Mouse (Mus musculus) midbrain, embryonic 11.5 days (tissue): ENCODE results near the gene Dapk3. TPM values are rescaled to one million over a fixed set of nuclear protein-coding genes. Genes with fewer than 3 reads are reported as not detected.

Experiments used
- ATAC-seq: fragments of 200-750 bp; cut with Nextera tagmentation; 2 replicates; pipeline ENCODE4 v1.8.0; 2017; ENCODE audit warnings: moderate TSS enrichment, moderate library complexity; ENCODE audit not compliant: low FRiP score
- DNase-seq: peaks from one replicate; pipeline ENCODE4 v3.0.0; 2015; ENCODE audit warnings: low spot score; ENCODE audit errors: missing footprints
- H3K27ac ChIP-seq: fragments of 300-500 bp; sonication (generic); 2 replicates; pipeline ENCODE4 v1.5.1; 2014; ENCODE audit warnings: low read depth, low read length
- H3K27me3 ChIP-seq: fragments of 300-500 bp; sonication (generic); 2 replicates; pipeline ENCODE4 v1.6.1; 2014; ENCODE audit warnings: mild to moderate bottlenecking, low read length, moderate library complexity, mixed read lengths; ENCODE audit not compliant: control insufficient read depth, insufficient read depth
- H3K36me3 ChIP-seq: fragments of 300-500 bp; sonication (generic); 2 replicates; pipeline ENCODE4 v1.6.1; 2014; ENCODE audit warnings: mild to moderate bottlenecking, low read length, moderate library complexity, mixed read lengths; ENCODE audit not compliant: control insufficient read depth, insufficient read depth
- H3K4me1 ChIP-seq: fragments of 300-500 bp; sonication (generic); 2 replicates; pipeline ENCODE4 v1.6.1; 2014; ENCODE audit warnings: low read length; ENCODE audit not compliant: control insufficient read depth, insufficient read depth
- H3K4me2 ChIP-seq: fragments of 300-500 bp; sonication (generic); 2 replicates; pipeline ENCODE4 v1.6.1; 2014; ENCODE audit warnings: mild to moderate bottlenecking, moderate library complexity
- H3K4me3 ChIP-seq: fragments of 300-500 bp; sonication (generic); 2 replicates; pipeline ENCODE4 v1.5.1; 2014; ENCODE audit warnings: low read depth, low read length
- H3K9ac ChIP-seq: fragments of 300-500 bp; sonication (generic); 2 replicates; pipeline ENCODE4 v1.6.1; 2014; ENCODE audit warnings: low read length
- H3K9me3 ChIP-seq: fragments of 300-500 bp; sonication (generic); 2 replicates; pipeline ENCODE4 v1.6.1; 2016; ENCODE audit warnings: low read length; ENCODE audit not compliant: control insufficient read depth
- WGBS: fragments of 180-500 bp; shearing (Covaris S2); extraction: QIAGEN DNeasy Blood & Tissue Kit; methylation state at CpG from one replicate; pipeline ENCODE4 v1.1.7; 2014; 5-methylcytosine and 5-hydroxymethylcytosine counted together
- polyA plus RNA-seq: library from polyadenylated mRNA; unstranded; fragments of >200 nt; fragmentation: Nextera tagmentation; extraction: Ambion mirVana; gene quantifications from 2 replicates; pipeline ENCODE4 v1.2.1, GENCODE M21; 2014

Dapk3 gene
- 49.7 and 50.6 TPM in 2 replicates for polyA plus RNA-seq

GRCm38 (mm10) chr10:81182336-81183333, at the start of gene Dapk3:
Gene Dapk3 (plus strand): TSS chr10:81183005.
- peak; percentile 99 for DNase-seq
- peaks cover 45% of the 10 kb centered on the region for H3K36me3 ChIP-seq
- WGBS = 5% methylated on average over 53 of the region's 53 CpGs
- peak within 1 kb of the TSS; percentile 40 for H3K27ac ChIP-seq
- H3K9me3 ChIP-seq = no peaks in the 10 kb centered on the region
- H3K27me3 ChIP-seq = no peaks in the 10 kb centered on the region
- peak within 1 kb of the TSS; percentile 63 for H3K4me2 ChIP-seq
- ATAC-seq = peak; percentile 96
- H3K4me3 ChIP-seq = peak within 1 kb of the TSS; percentile 75
- H3K9ac ChIP-seq = peak within 1 kb of the TSS; percentile 73
- peaks cover 20% of the 10 kb centered on the region for H3K4me1 ChIP-seq

DNA sequence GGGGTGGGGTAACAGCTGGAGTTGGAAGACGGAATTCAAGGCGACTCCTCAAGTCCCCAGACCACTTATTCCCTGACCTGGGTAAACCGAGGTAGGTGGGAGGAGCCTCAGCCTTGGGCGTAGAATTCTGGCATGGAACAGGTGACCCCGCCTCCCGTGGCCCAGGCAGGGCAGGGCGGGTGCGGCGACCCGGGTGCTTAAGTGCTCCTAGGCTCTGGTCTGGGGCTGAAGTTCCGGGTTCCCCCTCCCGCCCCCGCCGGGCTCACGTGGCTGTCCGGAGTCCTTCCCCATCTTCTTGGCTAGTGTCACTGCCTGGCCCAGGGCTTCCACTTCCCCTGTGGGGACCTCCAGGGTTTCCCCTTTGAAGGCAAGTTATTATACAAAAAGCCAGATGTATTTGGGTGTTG, 48.6 kb upstream of the Dapk3 start:
- Histone ChIP-seq H3K36me3 (no peaks in the 10 kb centered on the region), H3K27me3 (peaks cover 35% of the 10 kb centered on the region), H3K9ac (no peak overlapping the region), H3K27ac (no peak overlapping the region), H3K9me3 (no peaks in the 10 kb centered on the region), H3K4me1 (peaks cover 24% of the 10 kb centered on the region), H3K4me2 (no peak overlapping the region), H3K4me3 (no peak overlapping the region)
- 1% methylated on average over 16 of the region's 16 CpGs for WGBS
- ATAC-seq (no peak), DNase-seq (no peak)

GRCm38 (mm10) chr10:81134966-81135681, 47.7 kb upstream of the Dapk3 start, which contains the start of gene Zbtb7a:
Gene Zbtb7a (plus strand): TSS chr10:81135220.
- peak within 1 kb of the TSS; percentile 78 for H3K4me3 ChIP-seq
- peak within 1 kb of the TSS; percentile 89 for H3K9ac ChIP-seq
- no peaks in the 10 kb centered on the region for H3K36me3 ChIP-seq
- no peak for ATAC-seq
- DNase-seq = peak; percentile 92
- H3K27ac ChIP-seq = peak within 1 kb of the TSS; percentile 86; the same call in 1 of the 2 replicates
- H3K4me2 ChIP-seq = peak within 1 kb of the TSS; percentile 98
- no peaks in the 10 kb centered on the region for H3K9me3 ChIP-seq
- 2% methylated on average over 41 of the region's 41 CpGs for WGBS
- H3K4me1 ChIP-seq = peaks cover 28% of the 10 kb centered on the region
- H3K27me3 ChIP-seq = peaks cover 32% of the 10 kb centered on the region

DNA sequence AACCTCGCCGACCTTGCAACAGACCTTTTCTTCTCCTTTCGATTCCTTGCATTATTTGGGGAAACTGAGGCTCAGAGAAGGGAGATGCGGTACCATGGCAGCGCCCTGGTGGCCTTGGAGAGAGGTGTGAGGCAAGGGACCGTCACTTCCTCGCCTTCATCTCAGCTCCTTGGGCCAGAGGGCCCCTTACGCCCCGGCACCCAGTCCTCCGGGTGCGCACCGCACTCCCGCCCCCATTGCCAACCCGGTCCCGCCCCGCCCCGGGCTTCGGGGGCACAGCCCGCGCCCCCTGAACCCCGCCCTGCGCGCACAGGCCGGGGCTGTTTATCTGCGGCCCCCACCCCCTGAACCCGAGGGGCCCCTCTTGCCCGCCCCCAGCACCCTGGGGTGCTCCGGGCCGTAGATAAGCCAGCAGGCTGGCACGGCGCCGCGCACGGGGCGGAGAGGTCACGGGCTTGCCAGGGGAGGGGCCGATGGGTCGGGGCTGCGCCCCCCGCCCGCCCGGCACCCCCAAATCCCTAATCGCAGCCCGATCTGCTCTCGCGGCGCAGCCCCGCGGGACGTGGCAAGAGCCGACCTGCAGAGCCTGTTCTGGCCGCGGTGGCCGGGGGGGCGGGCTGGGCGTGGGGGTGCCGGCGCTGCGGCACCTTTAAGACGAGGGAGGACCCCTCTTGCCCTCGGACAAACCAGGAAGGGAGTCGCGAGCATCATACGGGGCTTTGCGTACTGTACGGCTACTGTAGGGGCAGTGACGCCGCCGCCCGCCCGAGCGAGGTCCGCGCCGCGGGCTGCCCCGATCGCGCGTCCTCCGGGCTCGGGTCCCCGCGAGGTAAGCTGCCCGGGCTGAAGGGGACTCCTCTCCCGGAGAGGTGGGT, 46.7 kb upstream of the Dapk3 start:
- Histone ChIP-seq H3K4me2 (peak overlapping the region; percentile 98), H3K9ac (peak overlapping the region; percentile 89), H3K9me3 (no peaks in the 10 kb centered on the region), H3K4me1 (peaks cover 37% of the 10 kb centered on the region), H3K27ac (peak overlapping the region; percentile 86), H3K36me3 (no peaks in the 10 kb centered on the region), H3K27me3 (peaks cover 32% of the 10 kb centered on the region), H3K4me3 (peak overlapping the region; percentile 78)
- DNase-seq (peak; percentile 89), ATAC-seq (peak; percentile 6; the same call in 1 of the 2 replicates)
- under 1% methylated on average over 80 of the region's 86 CpGs for WGBS

DNA sequence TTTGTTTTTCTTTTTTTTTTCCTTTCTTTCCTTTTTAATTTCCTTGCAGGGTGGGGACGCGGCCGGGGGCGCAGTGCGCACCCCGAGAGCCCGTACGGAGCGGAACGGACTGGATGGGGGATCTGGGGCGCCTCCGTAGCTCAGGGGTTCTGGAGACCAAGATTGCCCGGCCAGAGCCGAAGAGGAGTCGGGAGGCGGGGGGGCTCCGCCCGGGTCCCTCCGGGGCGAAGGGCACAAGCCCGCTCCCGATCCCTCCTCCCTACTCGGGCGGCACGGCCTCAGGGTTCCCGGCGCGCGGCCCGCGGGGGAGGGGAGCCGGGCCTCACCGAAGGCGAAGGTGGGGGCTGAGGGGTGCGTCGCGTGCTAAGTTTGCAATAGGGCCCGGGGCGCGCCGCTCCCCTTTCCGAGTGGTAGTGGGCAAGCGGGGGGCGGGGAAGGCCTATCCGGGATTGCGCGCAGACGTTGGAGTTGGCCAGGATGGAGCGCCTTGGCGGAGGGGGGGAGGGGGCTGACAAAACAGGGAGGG, 46.0 kb upstream of the Dapk3 start:
- Histone ChIP-seq H3K9me3 (no peaks in the 10 kb centered on the region), H3K27me3 (peaks cover 32% of the 10 kb centered on the region), H3K36me3 (no peaks in the 10 kb centered on the region), H3K4me3 (peak overlapping the region; percentile 78), H3K9ac (peak overlapping the region; percentile 89), H3K4me1 (peaks cover 40% of the 10 kb centered on the region), H3K27ac (peak overlapping the region; percentile 86), H3K4me2 (peak overlapping the region; percentile 98)
- ATAC-seq (peak; percentile 54), DNase-seq (peak; percentile 97)
- WGBS = 0% methylated on average over 44 of the region's 50 CpGs

GRCm38 (mm10) chr10:81137252-81138130, 45.3 kb upstream of the Dapk3 start:
- H3K4me1 ChIP-seq = peaks cover 41% of the 10 kb centered on the region
- ATAC-seq = peak; percentile 90

DNA sequence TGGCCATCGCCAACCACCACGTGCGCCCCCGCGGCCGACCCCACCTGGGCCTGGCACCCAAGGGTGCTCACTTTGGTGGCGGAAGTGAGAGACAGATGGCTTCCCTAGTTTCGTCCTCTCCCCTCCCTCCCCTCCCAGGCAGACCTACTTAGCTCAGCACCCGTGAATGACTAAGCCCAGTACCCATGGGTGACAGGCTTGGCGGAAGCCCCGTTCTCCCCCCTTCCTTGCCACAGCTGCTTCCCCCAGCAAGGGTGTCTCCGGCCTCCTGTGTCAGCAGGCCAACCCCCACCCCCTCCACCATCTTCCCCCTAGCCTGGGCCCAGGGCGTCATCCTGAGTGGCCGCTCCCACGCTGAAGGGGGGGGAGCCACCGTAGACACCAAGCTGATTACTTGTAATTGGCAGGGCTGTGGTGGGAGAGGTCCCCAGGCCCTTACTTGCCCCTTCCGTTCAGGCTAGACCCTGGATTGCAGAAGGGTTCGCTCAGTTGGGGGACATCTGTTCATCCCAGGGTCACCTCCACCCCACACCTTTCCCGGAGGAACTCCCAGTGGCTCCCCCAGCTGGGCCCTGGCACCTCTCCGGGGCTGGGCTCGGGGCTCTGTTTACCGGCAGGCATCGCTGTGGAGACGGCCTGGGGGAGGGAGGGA, 44.5 kb upstream of the Dapk3 start:
- WGBS = 2% methylated on average over 19 of the region's 24 CpGs
- Histone ChIP-seq H3K4me2 (peak overlapping the region; percentile 79), H3K4me3 (peak overlapping the region; percentile 78), H3K4me1 (peaks cover 42% of the 10 kb centered on the region), H3K27me3 (peaks cover 27% of the 10 kb centered on the region), H3K27ac (peak overlapping the region; percentile 87), H3K36me3 (no peaks in the 10 kb centered on the region), H3K9ac (peak overlapping the region; percentile 89), H3K9me3 (no peaks in the 10 kb centered on the region)
- peak; percentile 92 for DNase-seq
- no peak for ATAC-seq

More at GRCm38 (mm10) chr10:81137252-81138130, 45.3 kb upstream of the Dapk3 start:
- H3K9me3 ChIP-seq = no peaks in the 10 kb centered on the region
- peak overlapping the region; percentile 98 for H3K4me2 ChIP-seq
- H3K27me3 ChIP-seq = peaks cover 32% of the 10 kb centered on the region
- WGBS = under 1% methylated on average over 72 of the region's 89 CpGs
- H3K27ac ChIP-seq = peak overlapping the region; percentile 87
- H3K36me3 ChIP-seq = no peaks in the 10 kb centered on the region
- DNase-seq = peak; percentile 100
- peak overlapping the region; percentile 89 for H3K9ac ChIP-seq
- peak overlapping the region; percentile 78 for H3K4me3 ChIP-seq
